ENCODE assay signal across 9 mouse cellular contexts in the genomic region with DNA sequence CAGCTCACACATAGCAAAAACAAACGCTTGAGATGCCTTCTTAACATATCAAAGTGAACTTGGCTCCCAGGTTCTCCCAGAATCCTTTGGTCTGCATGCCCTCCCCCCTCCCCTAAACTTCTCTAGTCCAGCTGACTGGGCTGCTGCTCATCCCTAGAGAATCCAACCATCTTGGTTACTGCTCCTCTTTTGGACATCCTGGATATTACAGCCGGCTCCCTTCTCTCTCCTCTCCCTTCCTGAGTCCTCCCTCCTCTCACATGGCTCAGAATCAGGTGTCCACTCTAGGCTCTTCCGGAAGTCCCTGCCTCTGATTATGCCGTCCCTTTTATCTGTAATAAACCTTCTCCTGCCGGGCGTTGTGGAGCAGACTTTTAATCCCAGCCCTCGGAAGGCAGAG. TPM values are rescaled to one million over a fixed set of nuclear protein-coding genes. Genes with fewer than 3 reads are reported as not detected.
DNase-seq lines count a peak whose midpoint lies in the region; ATAC-seq and TF ChIP-seq lines count a peak whose summit lies in the region.
"Had no signal": no experiment of that assay in that cellular context is flagged by ENCODE, and none has a peak within 500 bp of the region (broad histone marks: within the 10 kb centered on the region; RNA-seq: fewer than 3 reads in every experiment).

No protein-coding gene starts in this region.

- H3K27ac ChIP-seq in kidney, adult 2 months (ENCODE audit: insufficient read depth, low read depth, low read length): peak overlapping the region; percentile 88
- H3K27ac ChIP-seq in CH12.LX (ENCODE audit: insufficient read depth, low read depth): peak overlapping the region; percentile 97
- H3K27ac ChIP-seq in brown adipose tissue, adult 24 weeks (replicated peaks; ENCODE audit: low read depth, low read length): peak overlapping the region; percentile 88
- H3K27ac ChIP-seq in limb, embryonic 10.5 days: peak overlapping the region; percentile 28; the same call in 1 of the 2 replicates
- H3K27ac ChIP-seq in midbrain, embryonic 10.5 days (replicated peaks): no peak overlapping the region
- H3K27ac ChIP-seq in midbrain, embryonic 16.5 days (ENCODE audit: low read length): no peak overlapping the region

- H3K4me1 ChIP-seq in kidney, adult 2 months (ENCODE audit: control insufficient read depth, insufficient read depth, low read length): peaks cover 14% of the 10 kb centered on the region; the same call in 1 of the 2 replicates
- peaks cover 16 to 38% of the 10 kb centered on the region in 2 experiments for H3K4me1 ChIP-seq in CH12.LX (ENCODE audit: control insufficient read depth in 1 of 2, insufficient read depth in 2 of 2)
- H3K4me1 ChIP-seq in brown adipose tissue, adult 24 weeks (ENCODE audit: control insufficient read depth, insufficient read depth, insufficient read length, low read length): peaks cover 4% of the 10 kb centered on the region; the same call in 1 of the 2 replicates
- peaks cover 26% of the 10 kb centered on the region for H3K4me1 ChIP-seq in limb, embryonic 10.5 days
- H3K4me1 ChIP-seq in midbrain, embryonic 10.5 days: no peaks in the 10 kb centered on the region
- no peaks in the 10 kb centered on the region for H3K4me1 ChIP-seq in midbrain, embryonic 16.5 days (ENCODE audit: control insufficient read depth, insufficient read depth, low read length)

- dilution Hi-C loops in CH12.LX (cut with MboI; ENCODE audit: extremely low pct_ligation_motif_present, extremely low pct_unique_long_range_greater_than_20kb, low sequenced_read_pairs): no loop called here

- peak overlapping the region; percentile 45; the same call in 1 of the 2 replicates for H3K4me2 ChIP-seq in CH12.LX (ENCODE audit: insufficient read depth, low read depth, poor library complexity, severe bottlenecking)
- H3K4me2 ChIP-seq in midbrain, embryonic 16.5 days (ENCODE audit: low read length): no peak overlapping the region
- H3K4me2 ChIP-seq: neural tube, embryonic 15.5 days had no signal

- in situ Hi-C loops in CH12.LX (cut with MboI; ENCODE audit: low pct_ligation_motif_present, low pct_unique_long_range_greater_than_20kb, low sequenced_read_pairs): no loop called here

- 46% methylated on average over 7 of the region's 7 CpGs for WGBS in kidney, adult 2 months
- WGBS in limb, embryonic 10.5 days: 72% methylated on average over 7 of the region's 7 CpGs
- 83% methylated on average over 7 of the region's 7 CpGs for WGBS in midbrain, embryonic 10.5 days
- 74% methylated on average over 7 of the region's 7 CpGs for WGBS in midbrain, embryonic 16.5 days

- peaks cover 8% of the 10 kb centered on the region for H3K9me3 ChIP-seq in CH12.LX (replicated peaks; ENCODE audit: low read length)
- peaks cover 4% of the 10 kb centered on the region; the same call in 1 of the 2 replicates for H3K9me3 ChIP-seq in limb, embryonic 10.5 days (replicated peaks)
- H3K9me3 ChIP-seq in midbrain, embryonic 10.5 days (replicated peaks): peaks cover 11% of the 10 kb centered on the region
- H3K9me3 ChIP-seq in midbrain, embryonic 16.5 days (replicated peaks; ENCODE audit: control insufficient read depth, low read length, poor library complexity, severe bottlenecking): no peaks in the 10 kb centered on the region; the same call in 1 of the 2 replicates
- H3K9me3 ChIP-seq: neural tube, embryonic 15.5 days had no signal

- no peak for TF ChIP-seq CTCF in kidney, adult 2 months (conservative IDR thresholded peaks at IDR 0.05; ENCODE audit: insufficient read depth, insufficient read length, low read depth, low read length)
- no peak for TF ChIP-seq CTCF in CH12.LX (conservative IDR thresholded peaks at IDR 0.05 in 1 of 2, IDR thresholded peaks at IDR 0.05 in 1 of 2; ENCODE audit: low read depth in 2 of 2, low read length in 2 of 2)

- no peaks in the 10 kb centered on the region for H3K36me3 ChIP-seq in kidney, adult 2 months (ENCODE audit: control insufficient read depth, insufficient read depth, low read length)
- no peaks in the 10 kb centered on the region for H3K36me3 ChIP-seq in CH12.LX (replicated peaks in 1 of 2; ENCODE audit: control insufficient read depth in 1 of 2, insufficient read depth in 1 of 2, low read length in 1 of 2)
- peaks cover 5% of the 10 kb centered on the region for H3K36me3 ChIP-seq in limb, embryonic 10.5 days
- peaks cover 8% of the 10 kb centered on the region for H3K36me3 ChIP-seq in midbrain, embryonic 10.5 days
- H3K36me3 ChIP-seq in midbrain, embryonic 16.5 days (ENCODE audit: control insufficient read depth, insufficient read depth, low read length): peaks cover 7% of the 10 kb centered on the region

- no peaks in the 10 kb centered on the region for H3K27me3 ChIP-seq in kidney, adult 2 months (replicated peaks; ENCODE audit: control insufficient read depth, insufficient read depth, low read length)
- H3K27me3 ChIP-seq in CH12.LX (replicated peaks): no peaks in the 10 kb centered on the region
- peaks cover 6% of the 10 kb centered on the region; the same call in 1 of the 2 replicates for H3K27me3 ChIP-seq in limb, embryonic 10.5 days (ENCODE audit: low read depth, poor library complexity, severe bottlenecking)
- no peaks in the 10 kb centered on the region for H3K27me3 ChIP-seq in midbrain, embryonic 10.5 days (ENCODE audit: low read depth, poor library complexity, severe bottlenecking)
- H3K27me3 ChIP-seq in midbrain, embryonic 16.5 days (ENCODE audit: control insufficient read depth, insufficient read depth, low read depth, low read length): no peaks in the 10 kb centered on the region

- H3K4me3 ChIP-seq in kidney, adult 2 months (ENCODE audit: insufficient read depth, low read depth, low read length): no peak overlapping the region
- peak overlapping the region in 1 of 3 experiments; percentile 10 for H3K4me3 ChIP-seq in CH12.LX (replicated peaks in 1 of 3; ENCODE audit: low read depth in 2 of 3, low read length in 2 of 3, poor library complexity in 1 of 3)
- peak overlapping the region; percentile 44 for H3K4me3 ChIP-seq in brown adipose tissue, adult 24 weeks (ENCODE audit: insufficient read depth, low read depth, low read length)
- no peak overlapping the region for H3K4me3 ChIP-seq in limb, embryonic 10.5 days
- no peak overlapping the region for H3K4me3 ChIP-seq in midbrain, embryonic 10.5 days
- H3K4me3 ChIP-seq in midbrain, embryonic 16.5 days (ENCODE audit: low read depth, low read length): no peak overlapping the region
- H3K4me3 ChIP-seq: neural tube, embryonic 15.5 days had no signal

- peak overlapping the region; percentile 26 for H3K9ac ChIP-seq in CH12.LX (ENCODE audit: insufficient read depth, low read depth)
- H3K9ac ChIP-seq in midbrain, embryonic 16.5 days (ENCODE audit: low read depth, low read length): no peak overlapping the region
- H3K9ac ChIP-seq: neural tube, embryonic 15.5 days had no signal

- no peaks in the 10 kb centered on the region for H3K79me2 ChIP-seq in CH12.LX (replicated peaks; ENCODE audit: control insufficient read depth, extremely low read depth, insufficient read depth, poor library complexity, severe bottlenecking)

- ATAC-seq in midbrain, embryonic 16.5 days: no peak

- no peak for TF ChIP-seq POLR2A in kidney, adult 2 months (IDR thresholded peaks at IDR 0.05; ENCODE audit: low read depth, low read length)
- no peak for TF ChIP-seq POLR2A in CH12.LX (IDR thresholded peaks at IDR 0.05; ENCODE audit: low read depth, low read length)

- TF ChIP-seq RAD21 in CH12.LX (IDR thresholded peaks at IDR 0.05; ENCODE audit: low read depth, low read length): no peak

- DNase-seq in kidney, adult 2 months: peak; percentile 21
- no peak for DNase-seq in kidney, adult 9 months
- DNase-seq in CH12.LX (ENCODE audit: extremely low read depth): no peak
- DNase-seq in limb, embryonic 10.5 days (ENCODE audit: low spot score): no peak
- no peak for DNase-seq in frontal cortex, postnatal 25 days (ENCODE audit: low spot score in 2 of 2)
- DNase-seq in midbrain, embryonic 10.5 days (ENCODE audit: low spot score): no peak

- TF ChIP-seq EP300 in CH12.LX (IDR thresholded peaks at IDR 0.05; ENCODE audit: low read length): no peak

TF ChIP-seq in CH12.LX, 34 proteins besides CTCF, POLR2A, EP300 and RAD21:
- TF ChIP-seq IRF4 (IDR thresholded peaks at IDR 0.05; ENCODE audit: low read depth, low read length) (no peak), NELFE (IDR thresholded peaks at IDR 0.05; ENCODE audit: low read depth, low read length) (no peak), KAT2A (IDR thresholded peaks at IDR 0.05; ENCODE audit: insufficient replicate concordance, low read length) (0 out of 2 replicates have a peak, but pooled peaks have one; percentile 2), USF2 (conservative IDR thresholded peaks at IDR 0.05; ENCODE audit: low read depth, low read length) (0 out of 2 replicates have a peak, but pooled peaks have one; percentile 12), MAZ (IDR thresholded peaks at IDR 0.05; ENCODE audit: low read depth, low read length) (no peak)

RNA-seq across cellular contexts. Expression of a gene that starts 15.1 kb away (rescaled TPM):
- polyA plus RNA-seq in kidney, adult 2 months (2012; rRNA removed): 5.3 and 6.4 TPM in 2 replicates
- 25.4 and 25.5 TPM in 2 replicates for total RNA-seq in CH12.LX (2012; rRNA removed)
- 45.6 and 53.2 TPM in 2 replicates for total RNA-seq in CH12.LX (2014; rRNA removed)
- polyA plus RNA-seq in CH12.LX (2012; ENCODE audit: insufficient read length, low read depth): 17.3 and 17.8 TPM in 2 replicates
- 9.4 and 9.7 TPM in 2 replicates for polyA plus RNA-seq in brown adipose tissue, adult 24 weeks (2012; ENCODE audit: insufficient read depth, insufficient read length, missing spikeins)
- polyA plus RNA-seq in limb, embryonic 10.5 days (2016; fragmentation: Nextera tagmentation; extraction: Ambion mirVana): 28.9 and 31.0 TPM in 2 replicates
- polyA plus RNA-seq in midbrain, embryonic 10.5 days (2016; fragmentation: Nextera tagmentation; extraction: Ambion mirVana): 29.5 and 31.6 TPM in 2 replicates
- polyA plus RNA-seq in midbrain, embryonic 16.5 days (2015; fragmentation: Nextera tagmentation; extraction: Ambion mirVana): 32.7 and 37.7 TPM in 2 replicates

Comparison
In these comparisons a context has a peak if more than half of its experiments do, and no peak if none do; other contexts are left out.
1. H3K27ac ChIP-seq: peak in kidney, adult 2 months (single experiment), CH12.LX (single experiment), brown adipose tissue, adult 24 weeks (single experiment) and limb, embryonic 10.5 days (single experiment); none in midbrain, embryonic 10.5 days (single experiment) and midbrain, embryonic 16.5 days (single experiment).